Mouse (Mus musculus): ENCODE measurements at regions not wholly inside any gene's neighbourhood (a gene's known extent, or its start where the extent isn't known, plus 50 kb on each side); places are given as distances from the start of the nearest gene placed in this dataset.

DNA sequence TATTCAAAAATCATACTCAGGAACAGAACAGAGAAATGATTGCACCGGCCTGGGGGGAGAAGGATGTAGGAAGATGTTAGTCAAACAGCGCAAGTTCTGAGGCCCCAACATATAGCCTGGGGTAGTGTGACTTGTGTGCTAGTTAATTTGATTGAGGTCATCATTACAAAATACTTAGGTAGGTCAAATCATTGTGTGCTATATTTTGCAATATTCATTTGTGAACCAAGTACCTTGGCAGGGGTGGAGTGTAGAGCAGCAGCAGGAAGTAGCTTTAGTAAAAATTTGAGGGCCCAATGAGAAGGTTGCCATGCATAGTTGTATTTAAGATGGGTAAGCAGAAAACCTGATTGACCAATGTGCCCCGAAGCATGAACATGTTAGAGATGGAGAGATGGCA, 89.1 kb upstream of the Nbea start:
- Histone ChIP-seq H3K4me3 (ENCODE audit: control insufficient read depth in 1 of 2, insufficient read depth in 1 of 2, low read depth in 2 of 2, low read length in 2 of 2) (no peak overlapping the region), H3K27me3 (ENCODE audit: control insufficient read depth in 1 of 2, insufficient read depth in 2 of 2, low read length in 2 of 2) (no peaks in the 10 kb centered on the region), H3K9me3 (replicated peaks; ENCODE audit: insufficient read depth, low read length) (no peaks in the 10 kb centered on the region), H3K9ac (ENCODE audit: control insufficient read depth, low read depth, low read length, poor library complexity, severe bottlenecking) (no peak overlapping the region), H3K4me1 (ENCODE audit: control insufficient read depth in 1 of 2, insufficient read depth in 2 of 2, low read length in 2 of 2) (no peaks in the 10 kb centered on the region), H3K27ac (ENCODE audit: control insufficient read depth, low read depth, low read length) (no peak overlapping the region), H3K79me2 (ENCODE audit: control insufficient read depth, insufficient read depth, low read length, poor library complexity) (no peaks in the 10 kb centered on the region), H3K36me3 (ENCODE audit: control insufficient read depth in 1 of 2, insufficient read depth in 2 of 2, low read length in 2 of 2) (no peaks in the 10 kb centered on the region; a peak in 1 of 4 replicates)
- TF ChIP-seq POLR2AphosphoS2 (IDR thresholded peaks at IDR 0.05; ENCODE audit: low read length) (no peak), MYC (IDR thresholded peaks at IDR 0.05; ENCODE audit: low read depth, low read length) (no peak), GABPA (IDR thresholded peaks at IDR 0.05; ENCODE audit: low read depth, low read length) (no peak), USF1 (IDR thresholded peaks at IDR 0.05; ENCODE audit: low read depth, low read length) (no peak), POLR2AphosphoS5 (IDR thresholded peaks at IDR 0.05; ENCODE audit: borderline replicate concordance, low read depth, low read length) (no peak), SIN3A (IDR thresholded peaks at IDR 0.05; ENCODE audit: low read length) (no peak), RCOR1 (IDR thresholded peaks at IDR 0.05; ENCODE audit: low read depth, low read length) (no peak), USF2 (IDR thresholded peaks at IDR 0.05; ENCODE audit: borderline replicate concordance in 1 of 2, insufficient read depth in 1 of 2, low read depth in 1 of 2, low read length in 2 of 2) (no peak), EP300 (IDR thresholded peaks at IDR 0.05; ENCODE audit: low read depth in 1 of 2, low read length in 2 of 2) (no peak), ETS1 (IDR thresholded peaks at IDR 0.05; ENCODE audit: low read depth, low read length) (no peak), POLR2A (IDR thresholded peaks at IDR 0.05; ENCODE audit: control insufficient read depth in 1 of 2, insufficient read depth in 1 of 2, low read depth in 1 of 2, low read length in 2 of 2, poor library complexity in 1 of 2) (no peak), CHD2 (IDR thresholded peaks at IDR 0.05; ENCODE audit: low read length) (no peak), KAT2A (conservative IDR thresholded peaks at IDR 0.05; ENCODE audit: low read depth, low read length) (no peak), ELF1 (IDR thresholded peaks at IDR 0.05; ENCODE audit: low read depth, low read length) (no peak), JUND (IDR thresholded peaks at IDR 0.05; ENCODE audit: low read depth, low read length) (no peak), ZNF384 (IDR thresholded peaks at IDR 0.05; ENCODE audit: low read depth, low read length) (no peak), BHLHE40 (IDR thresholded peaks at IDR 0.05; ENCODE audit: borderline replicate concordance, low read depth, low read length) (no peak), ZC3H11A (IDR thresholded peaks at IDR 0.05; ENCODE audit: low read depth, low read length) (no peak)
- no peak for DNase-seq (ENCODE audit: low read depth, low spot score)

DNA sequence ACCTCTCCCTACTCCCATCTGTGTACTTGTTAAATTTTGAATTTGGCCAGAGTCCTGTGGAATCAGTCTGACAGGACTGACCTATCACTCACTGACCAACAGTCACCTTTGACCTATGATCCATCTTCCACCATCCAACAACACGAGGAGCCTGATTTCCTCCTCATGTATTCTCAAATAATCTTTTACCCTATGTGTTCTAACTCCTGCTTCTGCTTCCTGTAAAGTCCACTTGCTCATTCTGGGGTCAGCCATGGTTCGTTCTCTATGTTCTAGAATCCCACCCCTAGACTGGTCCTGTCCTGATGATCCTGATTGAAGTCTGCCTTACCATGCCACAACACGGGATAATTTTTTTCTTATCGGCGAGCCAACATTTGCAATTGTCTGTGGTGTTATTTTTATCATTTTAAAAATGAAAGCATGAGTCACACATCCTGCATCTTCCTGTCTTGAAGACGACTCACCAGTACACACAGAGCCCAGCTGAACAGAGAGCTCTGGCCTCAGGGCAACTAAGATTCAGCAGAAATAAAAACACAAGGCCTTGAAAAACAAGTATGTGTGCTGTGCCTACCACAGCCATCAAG, 86.8 kb upstream of the Nbea start:
- H3K36me3 ChIP-seq (ENCODE audit: control insufficient read depth in 1 of 2, insufficient read depth in 2 of 2, low read length in 2 of 2): no peaks in the 10 kb centered on the region; a peak in 1 of 4 replicates
- no peaks in the 10 kb centered on the region for H3K27me3 ChIP-seq (ENCODE audit: control insufficient read depth in 1 of 2, insufficient read depth in 2 of 2, low read length in 2 of 2)
- no peak overlapping the region for H3K9ac ChIP-seq (ENCODE audit: control insufficient read depth, low read depth, low read length, poor library complexity, severe bottlenecking)
- no peak overlapping the region for H3K27ac ChIP-seq (ENCODE audit: control insufficient read depth, low read depth, low read length)
- DNase-seq (ENCODE audit: low read depth, low spot score): peak; percentile 19
- no peaks in the 10 kb centered on the region for H3K4me1 ChIP-seq (ENCODE audit: control insufficient read depth in 1 of 2, insufficient read depth in 2 of 2, low read length in 2 of 2)
- no peaks in the 10 kb centered on the region for H3K9me3 ChIP-seq (replicated peaks; ENCODE audit: insufficient read depth, low read length)
- H3K4me3 ChIP-seq (ENCODE audit: control insufficient read depth in 1 of 2, insufficient read depth in 1 of 2, low read depth in 2 of 2, low read length in 2 of 2): peak overlapping the region; percentile 12 to 32; a peak in 2 of 4 replicates
- H3K79me2 ChIP-seq (ENCODE audit: control insufficient read depth, insufficient read depth, low read length, poor library complexity): no peaks in the 10 kb centered on the region
- TF ChIP-seq NELFE (IDR thresholded peaks at IDR 0.05; ENCODE audit: low read depth, low read length): no peak
- TF ChIP-seq POLR2A (IDR thresholded peaks at IDR 0.05; ENCODE audit: control insufficient read depth in 1 of 2, insufficient read depth in 1 of 2, low read depth in 1 of 2, low read length in 2 of 2, poor library complexity in 1 of 2): no peak

Data from MEL (cell line).